Mouse (Mus musculus) brain, embryonic 14.5 days (tissue): ENCODE data around the gene Ifnl2. TPM values are rescaled to one million over a fixed set of nuclear protein-coding genes. Genes with fewer than 3 reads are reported as not detected.
"Not testable (repeated sequence)": the region's sequence is repeated elsewhere in the genome, so short reads cannot be mapped to it uniquely, and the experiment has no call there.

Experiments used
- DNase-seq: peaks from one replicate; pipeline ENCODE4 v3.0.0-alpha.2; 2011; ENCODE audit warnings: low read depth
- CTCF ChIP-seq: fragments of 200-500 bp; IDR thresholded peaks from 2 replicates; pipeline ENCODE4 v1.5.1; 2012; ENCODE audit warnings: inconsistent platforms, mild to moderate bottlenecking, moderate library complexity, borderline replicate concordance; ENCODE audit not compliant: insufficient read depth, insufficient read length; ENCODE audit errors: extremely low read depth
- POLR2A ChIP-seq: fragments of 200-500 bp; IDR thresholded peaks from 2 replicates; pipeline ENCODE4 v1.6.1; 2012; ENCODE audit warnings: mild to moderate bottlenecking, inconsistent platforms, borderline replicate concordance; ENCODE audit not compliant: poor library complexity, insufficient read depth, insufficient read length, severe bottlenecking; ENCODE audit errors: extremely low read depth
- polyA plus RNA-seq: library from polyadenylated mRNA; depleted of rRNA; stranded (reverse); fragments of >200 nt; gene quantifications from 2 replicates; pipeline ENCODE4 v1.2.3, GENCODE M21; 2012

Ifnl2 gene
- polyA plus RNA-seq, 1 experiment = not detected

- no peak for DNase-seq
- TF ChIP-seq CTCF (no peak), POLR2A (no peak)
Measured at GRCm38 (mm10) chr7:28540526-28540925, 30.3 kb upstream of the Ifnl2 start, which contains the start of gene Sycn. Gene Sycn (plus strand): TSS chr7:28540885.

DNA sequence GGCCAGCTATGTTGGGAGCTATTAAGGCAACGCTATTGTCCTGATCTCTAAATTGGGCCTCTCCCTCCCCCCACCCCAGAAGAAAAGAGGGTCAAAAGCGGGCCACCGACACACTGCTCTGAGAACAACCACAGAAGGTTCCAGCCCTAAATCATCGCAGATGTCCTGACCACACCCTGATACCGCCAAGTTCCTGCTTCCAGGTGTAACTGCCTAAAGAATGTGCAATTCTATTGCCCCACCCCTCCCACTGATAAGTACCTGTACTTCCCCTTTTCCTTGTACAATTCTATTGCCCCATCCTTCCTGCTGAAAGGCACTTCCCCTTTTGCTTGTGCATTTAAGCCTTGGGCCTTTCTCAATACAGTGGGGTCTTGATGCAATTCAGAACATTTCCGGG, 28.6 kb upstream of the Ifnl2 start:
- DNase-seq = not testable (repeated sequence)

GRCm38 (mm10) chr7:28532005-28532404, 21.8 kb upstream of the Ifnl2 start:
- TF ChIP-seq POLR2A = no peak
- TF ChIP-seq CTCF = no peak
- DNase-seq = no peak

GRCm38 (mm10) chr7:28527922-28528719, 17.9 kb upstream of the Ifnl2 start:
- DNase-seq = peak; percentile 57
- TF ChIP-seq POLR2A = no peak
- peak; percentile 78 for TF ChIP-seq CTCF

DNA sequence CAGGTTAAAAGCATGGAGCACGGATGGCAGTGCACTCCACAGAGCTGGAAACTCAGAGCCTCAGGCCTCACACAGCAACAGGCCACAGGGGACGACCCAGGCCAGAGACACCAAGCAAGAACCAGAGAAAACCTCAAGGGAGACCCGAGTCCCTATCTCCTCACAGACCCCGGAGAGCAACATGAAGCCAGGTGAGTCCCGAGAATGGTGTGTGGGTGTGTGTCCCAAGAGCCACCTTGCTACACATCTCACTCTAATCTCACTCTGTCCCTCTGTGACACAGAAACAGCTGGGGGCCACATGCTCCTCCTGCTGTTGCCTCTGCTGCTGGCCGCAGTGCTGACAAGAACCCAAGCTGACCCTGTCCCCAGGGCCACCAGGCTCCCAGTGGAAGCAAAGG, 12.3 kb upstream of the Ifnl2 start, which contains the start of gene Ifnl3:
Gene Ifnl3 (plus strand): TSS at position 301 of the 400 bp plus-strand sequence.
- not testable (repeated sequence) for DNase-seq

DNA sequence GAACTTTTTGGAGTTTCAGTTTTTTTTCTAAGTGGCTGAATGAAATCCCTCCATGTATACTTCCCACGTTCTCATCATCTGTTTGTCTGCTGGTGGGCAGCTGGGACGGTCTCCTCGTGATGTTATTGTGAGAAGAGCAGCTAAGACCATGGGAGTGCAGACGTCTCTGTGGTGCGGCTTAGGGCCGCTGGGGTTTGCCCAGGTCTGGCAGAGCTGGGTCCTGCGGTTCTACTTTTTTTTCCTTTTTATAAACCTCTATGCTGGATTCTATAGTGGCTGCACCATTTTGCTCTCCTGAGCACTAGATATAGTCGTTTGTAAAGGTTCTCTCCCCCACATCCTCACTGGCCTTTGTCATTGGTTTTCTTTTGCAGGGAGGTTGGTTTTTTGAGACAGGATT, 1.2 kb upstream of the Ifnl2 start:
- TF ChIP-seq POLR2A = no peak
- TF ChIP-seq CTCF = no peak
- DNase-seq = no peak

DNA sequence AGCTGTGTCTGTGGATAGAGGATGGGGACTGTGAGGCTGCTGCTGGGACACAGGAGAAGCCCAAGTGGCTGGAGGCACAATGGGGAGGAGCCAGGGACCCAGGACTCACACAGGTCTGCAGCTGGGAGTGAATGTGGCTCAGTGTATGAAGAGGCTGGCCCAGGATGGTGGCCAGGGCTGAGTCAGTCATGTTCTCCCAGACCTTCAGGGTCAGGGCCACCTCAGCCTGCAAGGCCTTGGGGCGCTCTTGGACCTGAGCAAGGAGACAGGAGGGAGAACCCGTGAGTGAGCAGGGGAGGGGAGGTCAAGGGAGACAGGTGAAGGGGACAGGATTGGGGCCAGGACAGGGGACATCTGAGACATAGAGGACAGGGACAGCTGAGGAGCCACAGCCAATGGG, 1.1 kb downstream of the Ifnl2 start:
- not testable (repeated sequence) for DNase-seq

DNA sequence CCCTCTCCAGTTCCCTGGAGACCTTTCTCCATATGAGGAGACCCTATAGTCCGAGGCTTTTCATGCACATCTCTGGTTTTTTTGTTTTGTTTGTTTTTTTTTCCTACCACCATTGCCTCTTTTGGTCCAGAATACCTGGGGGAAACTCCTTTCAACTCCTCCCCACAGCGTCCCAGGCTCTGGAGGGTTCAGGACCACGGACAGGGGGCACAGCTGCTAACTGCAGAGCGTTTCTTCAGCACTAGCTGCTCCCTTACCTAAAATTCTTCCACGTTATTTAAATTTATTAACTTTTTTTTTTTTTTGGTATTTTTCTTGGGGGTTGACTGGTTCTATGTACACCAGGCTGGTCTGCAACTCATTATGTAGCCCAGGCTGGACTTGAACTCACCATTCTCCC, 4.7 kb downstream of the Ifnl2 start:
- DNase-seq = no peak
- no peak for TF ChIP-seq POLR2A
- no peak for TF ChIP-seq CTCF

DNA sequence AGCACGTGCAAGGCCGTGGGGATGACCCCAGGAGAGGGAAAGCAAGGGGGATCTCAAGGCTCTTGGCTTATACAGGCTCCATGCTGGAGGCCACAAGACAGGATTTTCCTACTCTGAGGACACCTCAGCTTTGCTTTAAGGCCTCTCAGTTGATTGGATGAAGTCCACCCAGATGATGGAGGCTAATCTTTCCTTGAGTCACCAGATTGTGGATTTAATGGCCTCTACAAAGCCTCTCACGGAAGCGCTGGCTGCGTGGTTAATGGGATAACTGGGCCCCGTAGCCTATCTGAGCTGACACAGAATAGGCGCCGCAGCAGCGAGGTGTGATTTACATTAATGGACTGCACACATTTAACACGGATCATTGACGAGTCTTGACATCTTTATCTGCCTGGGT, 14.8 kb downstream of the Ifnl2 start:
- peak; percentile 76 for DNase-seq
- no peak for TF ChIP-seq CTCF
- TF ChIP-seq POLR2A = no peak

- DNase-seq = no peak
- TF ChIP-seq POLR2A = no peak
- no peak for TF ChIP-seq CTCF
Measured at GRCm38 (mm10) chr7:28492310-28492709, 17.9 kb downstream of the Ifnl2 start.

DNA sequence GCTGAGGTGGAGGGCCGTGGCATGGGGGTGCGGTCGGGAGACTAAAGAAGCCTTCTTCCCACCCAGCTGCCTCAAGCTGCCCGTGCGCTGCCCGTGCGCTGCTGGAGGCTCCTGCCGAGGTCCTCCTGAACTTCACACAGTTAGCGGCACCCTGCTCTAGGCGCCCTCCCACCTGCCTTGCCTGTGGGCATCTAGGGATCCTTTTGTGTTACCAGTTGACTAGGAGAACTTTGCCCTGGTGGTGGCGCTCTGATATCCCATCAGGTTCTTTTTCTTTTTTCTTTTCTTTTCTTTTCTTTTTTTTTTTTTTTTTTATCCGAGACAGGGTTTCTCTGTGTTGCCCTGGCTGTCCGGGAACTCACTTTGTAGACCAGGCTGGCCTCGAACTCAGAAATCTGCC, 19.4 kb downstream of the Ifnl2 start:
- no peak for TF ChIP-seq CTCF
- no peak for TF ChIP-seq POLR2A
- no peak for DNase-seq

- DNase-seq = peak; percentile 46
- TF ChIP-seq POLR2A = no peak
- peak; percentile 46; the same call in 1 of the 2 replicates for TF ChIP-seq CTCF
Measured at GRCm38 (mm10) chr7:28490410-28490809, 19.8 kb downstream of the Ifnl2 start.

GRCm38 (mm10) chr7:28488030-28488491, 22.2 kb downstream of the Ifnl2 start:
- no peak for TF ChIP-seq POLR2A
- no peak for TF ChIP-seq CTCF
- DNase-seq = peak; percentile 25

DNA sequence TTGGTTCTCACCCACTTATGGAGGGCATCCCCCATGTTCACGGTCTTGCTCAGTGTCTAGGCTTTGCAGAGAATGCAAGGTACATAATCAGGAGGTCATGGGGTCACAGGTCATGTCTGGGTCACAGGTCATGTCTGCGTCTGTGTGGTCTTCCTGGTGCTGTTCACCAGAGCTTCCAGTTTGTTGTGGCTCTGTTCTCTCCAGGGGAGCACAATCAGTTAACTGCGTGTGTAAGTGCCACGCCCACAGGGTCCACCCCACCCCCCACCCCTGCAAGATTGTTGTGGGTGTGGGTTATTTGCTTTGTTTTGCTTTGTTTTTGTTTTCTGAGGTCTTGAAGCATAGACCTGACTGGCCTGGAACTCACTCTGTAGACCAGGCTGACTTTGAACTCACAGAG, 26.1 kb downstream of the Ifnl2 start:
- no peak for TF ChIP-seq POLR2A
- no peak for TF ChIP-seq CTCF
- DNase-seq = no peak
